Mouse (Mus musculus) common myeloid progenitor, adult 5-6 weeks (primary cell): Measurements from ENCODE around the gene Il20rb. TPM values are rescaled to one million over a fixed set of nuclear protein-coding genes. Genes with fewer than 3 reads are reported as not detected.

Experiments
- ATAC-seq: replicated peaks from 2 replicates; pipeline ENCODE4 v1.8.0; 2016; ENCODE audit warnings: low read depth, mild to moderate bottlenecking, moderate TSS enrichment, inconsistent platforms; ENCODE audit not compliant: poor library complexity, severe bottlenecking
- total RNA-seq: library from RNA; stranded (forward); fragments of 200-1000, 187-1606 nt; gene quantifications from 2 replicates; pipeline ENCODE4 v1.2.3, GENCODE M21; 2017

Il20rb gene
- total RNA-seq, 1 experiment from 2014 or later = 2.3 TPM

GRCm38 (mm10) chr9:100471605-100471953 lies 15.0 kb downstream of the Il20rb start:
- no peak for ATAC-seq

GRCm38 (mm10) chr9:100470936-100471604 lies 15.5 kb downstream of the Il20rb start:
- no peak for ATAC-seq

GRCm38 (mm10) chr9:100470228-100470627 lies 16.4 kb downstream of the Il20rb start:
- no peak for ATAC-seq

- no peak for ATAC-seq
Observed at GRCm38 (mm10) chr9:100469681-100470080, 16.9 kb downstream of the Il20rb start.

- ATAC-seq = no peak
Observed at GRCm38 (mm10) chr9:100468151-100468550, 18.4 kb downstream of the Il20rb start.

- ATAC-seq = no peak
Observed at GRCm38 (mm10) chr9:100467653-100468052, 18.9 kb downstream of the Il20rb start.

GRCm38 (mm10) chr9:100466743-100467142 lies 19.8 kb downstream of the Il20rb start:
- ATAC-seq = no peak

GRCm38 (mm10) chr9:100465988-100466387 lies 20.6 kb downstream of the Il20rb start:
- ATAC-seq = no peak

- no peak for ATAC-seq
Observed at GRCm38 (mm10) chr9:100465380-100465779, 21.2 kb downstream of the Il20rb start.

- ATAC-seq = no peak
Observed at GRCm38 (mm10) chr9:100463771-100464170, 22.8 kb downstream of the Il20rb start.

- ATAC-seq = no peak
Observed at GRCm38 (mm10) chr9:100462098-100462497, 24.5 kb downstream of the Il20rb start.

GRCm38 (mm10) chr9:100461671-100462070 lies 24.9 kb downstream of the Il20rb start:
- no peak for ATAC-seq

- no peak for ATAC-seq
Observed at GRCm38 (mm10) chr9:100460203-100460602, 26.4 kb downstream of the Il20rb start.

GRCm38 (mm10) chr9:100457971-100458681 lies 28.5 kb downstream of the Il20rb start:
- peak; percentile 59 for ATAC-seq

GRCm38 (mm10) chr9:100454664-100454993 lies 32.0 kb downstream of the Il20rb start:
- ATAC-seq = no peak; the same call in 1 of the 2 replicates

GRCm38 (mm10) chr9:100453944-100454663 lies 32.5 kb downstream of the Il20rb start:
- peak; percentile 57 for ATAC-seq

- ATAC-seq = peak; percentile 37; the same call in 1 of the 2 replicates
Observed at GRCm38 (mm10) chr9:100452432-100452831, 34.2 kb downstream of the Il20rb start.

- peak; percentile 92 for ATAC-seq
Observed at GRCm38 (mm10) chr9:100446059-100446686, 40.4 kb downstream of the Il20rb start.

- ATAC-seq = peak; percentile 47
Observed at GRCm38 (mm10) chr9:100440111-100440790, 46.3 kb downstream of the Il20rb start.

GRCm38 (mm10) chr9:100439481-100439880 lies 47.1 kb downstream of the Il20rb start:
- ATAC-seq = no peak
